Comparison of ENCODE assay signal across 8 mouse cellular contexts in genomic region chr1:179802610-179803512, GRCm38 (mm10). TPM values are rescaled to one million over a fixed set of nuclear protein-coding genes. Genes with fewer than 3 reads are reported as not detected.
DNase-seq lines count a peak whose midpoint lies in the region; ATAC-seq and TF ChIP-seq lines count a peak whose summit lies in the region.

Gm10518 (plus strand) TSS chr1:179803376.

- ATAC-seq in G1E (ENCODE audit: extremely low read depth, insufficient number of reproducible peaks, low FRiP score, poor library complexity, severe bottlenecking): no peak
- peak; percentile 77 for ATAC-seq in forebrain, embryonic 13.5 days
- peak; percentile 58 for ATAC-seq in heart, embryonic 16.5 days (replicated peaks; ENCODE audit: extremely low read depth, insufficient read depth, low FRiP score)
- ATAC-seq in liver, embryonic 16.5 days (ENCODE audit: low read depth): peak; percentile 66
- ATAC-seq in neural tube, embryonic 14.5 days (ENCODE audit: low read depth): peak; percentile 76

- no peaks in the 10 kb centered on the region for H3K9me3 ChIP-seq in G1E (replicated peaks)
- H3K9me3 ChIP-seq in forebrain, embryonic 13.5 days (replicated peaks): no peaks in the 10 kb centered on the region
- H3K9me3 ChIP-seq in heart, embryonic 16.5 days (replicated peaks; ENCODE audit: control insufficient read depth, low read length): 0 out of 2 replicates have a peak, but pooled peaks cover 2% of the 10 kb centered on the region
- H3K9me3 ChIP-seq in liver, embryonic 16.5 days (replicated peaks; ENCODE audit: control insufficient read depth, low read length): no peaks in the 10 kb centered on the region
- H3K9me3 ChIP-seq in neural tube, embryonic 14.5 days (ENCODE audit: control insufficient read depth, low read length): no peaks in the 10 kb centered on the region

- under 1% methylated on average over 81 of the region's 94 CpGs for WGBS in forebrain, embryonic 13.5 days
- WGBS in heart, embryonic 16.5 days: under 1% methylated on average over 94 of the region's 94 CpGs
- under 1% methylated on average over 94 of the region's 94 CpGs for WGBS in liver, embryonic 16.5 days (ENCODE audit: insufficient replicate concordance)
- under 1% methylated on average over 71 of the region's 94 CpGs for WGBS in neural tube, embryonic 14.5 days

- H3K9ac ChIP-seq in forebrain, embryonic 13.5 days: peak within 1 kb of the TSS; percentile 97
- peak within 1 kb of the TSS; percentile 90 for H3K9ac ChIP-seq in heart, embryonic 16.5 days (ENCODE audit: low read length)
- peak within 1 kb of the TSS; percentile 98 for H3K9ac ChIP-seq in liver, embryonic 16.5 days (ENCODE audit: low read depth, low read length)
- peak within 1 kb of the TSS; percentile 93 for H3K9ac ChIP-seq in neural tube, embryonic 14.5 days (replicated peaks; ENCODE audit: low read depth, low read length)

- peak; percentile 46 for DNase-seq in G1E (ENCODE audit: low spot score)
- DNase-seq in cerebellum, adult 11 months: peak; percentile 67
- DNase-seq in kidney, postnatal 36 days: peak; percentile 70 to 77
- peak; percentile 14 for DNase-seq in urinary bladder, postnatal 10 days (ENCODE audit: low spot score)

- peak within 1 kb of the TSS; percentile 92 for H3K4me3 ChIP-seq in G1E (ENCODE audit: low read depth, low read length)
- peak within 1 kb of the TSS; percentile 89 for H3K4me3 ChIP-seq in forebrain, embryonic 13.5 days
- H3K4me3 ChIP-seq in heart, embryonic 16.5 days (ENCODE audit: low read length): peak within 1 kb of the TSS; percentile 66
- peak within 1 kb of the TSS; percentile 95 for H3K4me3 ChIP-seq in liver, embryonic 16.5 days (ENCODE audit: low read depth, low read length)
- H3K4me3 ChIP-seq in neural tube, embryonic 14.5 days (ENCODE audit: low read depth, low read length): peak within 1 kb of the TSS; percentile 96

- H3K36me3 ChIP-seq in G1E (replicated peaks): peaks cover 17% of the 10 kb centered on the region
- H3K36me3 ChIP-seq in forebrain, embryonic 13.5 days (ENCODE audit: poor library complexity, severe bottlenecking): peaks cover 10% of the 10 kb centered on the region
- peaks cover 12% of the 10 kb centered on the region for H3K36me3 ChIP-seq in heart, embryonic 16.5 days (ENCODE audit: control insufficient read depth, insufficient read depth)
- H3K36me3 ChIP-seq in liver, embryonic 16.5 days (ENCODE audit: control insufficient read depth, insufficient read depth): peaks cover 11% of the 10 kb centered on the region
- H3K36me3 ChIP-seq in neural tube, embryonic 14.5 days (ENCODE audit: control insufficient read depth, insufficient read depth, low read length): peaks cover 4% of the 10 kb centered on the region; the same call in 1 of the 2 replicates

- no peaks in the 10 kb centered on the region for H3K27me3 ChIP-seq in G1E (ENCODE audit: insufficient read depth, low read length)
- H3K27me3 ChIP-seq in forebrain, embryonic 13.5 days: no peaks in the 10 kb centered on the region
- H3K27me3 ChIP-seq in heart, embryonic 16.5 days (ENCODE audit: control insufficient read depth, insufficient read depth, low read length): no peaks in the 10 kb centered on the region
- H3K27me3 ChIP-seq in liver, embryonic 16.5 days (ENCODE audit: control insufficient read depth, insufficient read depth, low read depth, low read length): no peaks in the 10 kb centered on the region
- no peaks in the 10 kb centered on the region for H3K27me3 ChIP-seq in neural tube, embryonic 14.5 days (ENCODE audit: control insufficient read depth, insufficient read depth, low read length)

- H3K4me2 ChIP-seq in forebrain, embryonic 13.5 days: peak within 1 kb of the TSS; percentile 75
- peak within 1 kb of the TSS; percentile 77 for H3K4me2 ChIP-seq in heart, embryonic 16.5 days (ENCODE audit: low read depth, low read length)
- peak within 1 kb of the TSS; percentile 91 for H3K4me2 ChIP-seq in liver, embryonic 16.5 days (ENCODE audit: low read depth, low read length)
- H3K4me2 ChIP-seq in neural tube, embryonic 14.5 days (ENCODE audit: low read depth, low read length): peak within 1 kb of the TSS; percentile 62

- no peak for TF ChIP-seq CTCF in G1E (IDR thresholded peaks at IDR 0.05; ENCODE audit: low read depth, low read length)

- peak within 1 kb of the TSS; percentile 96 for H3K27ac ChIP-seq in forebrain, embryonic 13.5 days
- H3K27ac ChIP-seq in heart, embryonic 16.5 days (ENCODE audit: low read length): peak within 1 kb of the TSS; percentile 96
- peak within 1 kb of the TSS; percentile 100 for H3K27ac ChIP-seq in liver, embryonic 16.5 days (ENCODE audit: low read length)
- peak within 1 kb of the TSS; percentile 93 for H3K27ac ChIP-seq in neural tube, embryonic 14.5 days (ENCODE audit: low read depth, low read length)

- peaks cover 60% of the 10 kb centered on the region for H3K4me1 ChIP-seq in G1E (ENCODE audit: insufficient read depth, low read depth, low read length)
- H3K4me1 ChIP-seq in forebrain, embryonic 13.5 days: peaks cover 27% of the 10 kb centered on the region
- H3K4me1 ChIP-seq in heart, embryonic 16.5 days (ENCODE audit: control insufficient read depth, insufficient read depth, low read length): peaks cover 19% of the 10 kb centered on the region
- peaks cover 46% of the 10 kb centered on the region for H3K4me1 ChIP-seq in liver, embryonic 16.5 days (ENCODE audit: control insufficient read depth, low read depth, low read length)
- peaks cover 8% of the 10 kb centered on the region for H3K4me1 ChIP-seq in neural tube, embryonic 14.5 days (ENCODE audit: control insufficient read depth, insufficient read depth, low read length)

RNA-seq across cellular contexts. Expression of gene Gm10518, which starts in this region (rescaled TPM):
- total RNA-seq in G1E (2014; fragmentation: Nextera tagmentation) (1.2 TPM in 1 of 2 replicates, not detected in the other), G1E (2017) (0.17 and 0.55 TPM in 2 replicates)
- not detected in 2 replicates for polyA plus RNA-seq in G1E (2012)
- polyA plus RNA-seq in forebrain, embryonic 13.5 days (2015; fragmentation: Nextera tagmentation; extraction: Ambion mirVana): not detected in 2 replicates
- polyA plus RNA-seq in heart, embryonic 16.5 days (2015; fragmentation: Nextera tagmentation; extraction: Ambion mirVana): not detected in 2 replicates
- polyA plus RNA-seq in liver, embryonic 16.5 days (2015; fragmentation: Nextera tagmentation; extraction: Ambion mirVana): 0.08 and 0.13 TPM in 2 replicates
- polyA plus RNA-seq in neural tube, embryonic 14.5 days (2014; fragmentation: Nextera tagmentation; extraction: Ambion mirVana): 0.21 TPM in 1 of 2 replicates, not detected in the other

Comparison
In these comparisons a context has a peak if more than half of its experiments do, and no peak if none do; other contexts are left out.
1. Peak in ATAC-seq, H3K4me3 ChIP-seq, H3K27ac ChIP-seq, H3K9ac ChIP-seq and H3K4me2 ChIP-seq in forebrain, embryonic 13.5 days; RNA of the gene not detected or under 1 TPM.
2. Peak in ATAC-seq, H3K4me3 ChIP-seq, H3K27ac ChIP-seq, H3K9ac ChIP-seq and H3K4me2 ChIP-seq in heart, embryonic 16.5 days; RNA of the gene not detected or under 1 TPM.
3. Peak in ATAC-seq, H3K4me3 ChIP-seq, H3K27ac ChIP-seq, H3K9ac ChIP-seq and H3K4me2 ChIP-seq in liver, embryonic 16.5 days; RNA of the gene not detected or under 1 TPM.
4. Peak in ATAC-seq, H3K4me3 ChIP-seq, H3K27ac ChIP-seq, H3K9ac ChIP-seq and H3K4me2 ChIP-seq in neural tube, embryonic 14.5 days; RNA of the gene not detected or under 1 TPM.
5. DNase-seq: peak in every context shown above with its lines; median percentile 74 in kidney, postnatal 36 days; 67 in cerebellum, adult 11 months; 46 in G1E; 14 in urinary bladder, postnatal 10 days.